Mouse (Mus musculus): ENCODE results near the gene Man1c1. TPM values are rescaled to one million over a fixed set of nuclear protein-coding genes. Genes with fewer than 3 reads are reported as not detected.

Man1c1 gene
- total RNA-seq, 2 experiments from 2014 or later = 32.0 to 37.7 TPM

DNA sequence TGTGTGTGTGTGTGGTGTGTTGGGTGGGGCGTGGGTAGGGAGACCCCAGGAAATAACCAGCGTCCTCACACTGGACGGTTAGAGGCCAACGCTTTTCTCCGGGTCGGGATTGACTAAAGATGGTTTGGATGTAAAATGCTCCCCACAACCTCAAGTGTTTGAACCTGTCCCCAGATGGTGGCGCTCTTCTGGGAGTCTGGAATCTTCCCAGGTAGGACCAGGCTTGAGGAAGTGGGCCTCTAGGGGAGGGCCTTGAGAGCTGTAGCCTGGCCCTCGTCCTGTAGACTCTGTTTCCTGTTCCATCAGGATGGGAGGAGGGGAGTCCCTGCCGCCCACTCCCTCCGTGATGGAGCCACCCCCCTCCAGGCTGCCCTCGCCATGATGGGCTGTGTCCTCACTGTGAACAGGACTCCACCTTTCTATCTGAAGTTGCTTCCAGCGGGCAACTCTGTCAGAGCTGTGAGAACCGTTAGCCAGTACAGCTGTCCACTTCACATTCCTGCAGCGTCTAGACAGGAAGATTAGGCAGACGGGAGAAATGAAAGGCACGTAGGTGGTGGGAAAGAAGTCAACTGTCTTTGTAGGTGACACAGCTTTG lies 91.9 kb downstream of the Man1c1 start:
- DNase-seq = peak; percentile 76
- intact Hi-C loops (cut with DNase I) = no loop called here

DNA sequence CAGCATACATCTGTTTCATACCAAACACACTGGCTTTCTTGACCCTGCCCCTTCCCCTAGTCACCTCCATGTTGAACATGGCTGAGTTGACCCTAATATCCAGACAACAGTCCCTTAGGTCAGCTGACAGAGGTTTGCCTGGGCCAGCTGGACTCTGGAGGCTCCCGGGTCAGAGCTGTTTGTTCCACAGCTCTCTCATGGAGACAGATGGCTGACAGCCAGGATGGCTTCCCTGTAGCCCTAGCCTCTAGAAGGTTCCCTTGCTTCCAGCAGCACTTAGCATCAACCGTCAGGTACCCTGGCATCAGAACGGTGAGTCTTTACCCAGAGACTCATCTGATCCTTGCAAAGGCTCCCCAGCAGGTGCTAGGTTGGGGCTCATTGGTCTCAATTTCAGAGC lies 93.5 kb downstream of the Man1c1 start:
- peak; percentile 60 to 73 for DNase-seq
- intact Hi-C loops (cut with DNase I) = no loop called here

DNA sequence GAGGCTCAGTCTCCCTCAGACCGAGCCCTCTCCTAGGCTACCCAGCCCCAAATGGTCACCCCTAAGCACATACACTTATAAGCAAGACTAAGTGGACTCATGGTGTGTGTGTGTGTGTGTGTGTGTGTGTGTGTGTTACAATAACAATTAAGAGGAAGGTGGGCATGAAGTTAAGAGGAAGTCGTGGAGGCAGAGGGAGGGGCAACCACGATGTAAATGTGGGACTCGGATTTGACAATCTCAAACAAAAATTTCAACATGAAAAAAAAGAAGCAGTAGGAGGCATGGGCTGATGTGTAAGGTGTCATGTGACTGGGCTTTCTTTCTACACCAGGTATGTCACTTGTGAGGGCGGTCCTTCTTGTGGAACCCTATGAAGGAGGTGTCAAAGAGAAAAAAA lies 96.4 kb downstream of the Man1c1 start:
- DNase-seq = no peak
- intact Hi-C loops (cut with DNase I) = no loop called here

DNA sequence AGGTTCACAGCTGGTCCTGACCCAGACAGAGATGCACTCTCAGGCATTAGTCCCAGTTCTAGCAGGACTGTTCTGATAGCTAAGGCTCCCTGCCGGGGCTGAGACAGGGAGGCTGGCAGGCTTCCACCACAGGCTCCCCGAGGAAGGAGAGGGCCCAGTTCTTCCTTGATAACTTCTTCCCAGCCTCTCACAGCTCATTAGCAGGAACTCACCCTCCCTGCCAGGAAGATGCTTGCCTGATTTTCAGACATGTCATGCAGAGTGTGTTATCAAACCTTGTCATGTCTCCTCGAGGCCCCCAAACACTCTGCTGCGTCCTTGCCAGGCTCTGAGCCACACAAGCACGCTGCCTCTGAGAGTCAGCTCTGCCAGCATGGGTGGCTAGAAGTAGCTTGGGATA lies 98.0 kb downstream of the Man1c1 start:
- peak; percentile 58 to 60 for DNase-seq
- intact Hi-C loops (cut with DNase I) = no loop called here

DNA sequence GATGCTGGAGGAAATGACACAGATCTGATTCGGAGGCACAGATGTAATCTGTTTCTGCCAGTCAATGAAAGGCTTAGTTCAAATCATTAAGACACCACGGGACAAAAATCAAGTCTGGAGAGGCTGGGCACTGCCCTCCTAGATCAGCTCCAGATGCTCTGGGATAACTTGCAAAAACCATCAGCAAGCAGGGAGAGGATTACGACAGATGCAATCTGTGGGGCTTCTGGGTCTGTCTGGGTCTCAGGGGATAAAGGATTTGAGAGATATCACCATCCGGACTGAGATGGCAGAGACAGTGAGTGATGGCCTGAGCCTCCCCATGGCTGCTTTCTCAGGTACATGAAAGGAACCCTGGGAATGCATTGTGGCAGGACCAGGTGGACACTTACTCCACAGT lies 99.6 kb downstream of the Man1c1 start:
- intact Hi-C loops (cut with DNase I) = no loop called here
- DNase-seq = no peak

DNA sequence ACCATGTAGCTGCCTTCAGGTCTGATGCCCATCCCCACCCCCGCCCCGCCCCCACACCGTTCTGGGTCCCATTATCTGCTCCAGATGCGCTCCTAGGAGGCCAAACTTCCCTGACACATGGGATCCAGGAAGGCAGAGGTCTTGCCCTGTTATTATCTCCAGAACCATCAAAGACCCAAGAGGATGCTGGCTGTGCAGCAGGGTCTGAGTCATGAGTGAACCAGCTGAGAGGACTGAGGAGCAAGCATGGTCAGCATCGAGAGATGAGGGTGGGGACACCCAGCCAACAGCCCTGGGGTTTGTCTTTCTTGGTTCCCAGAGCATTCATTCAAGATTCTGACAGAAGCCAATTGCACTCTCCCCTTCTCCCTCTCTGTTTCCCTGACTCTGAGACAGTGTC lies 100.5 kb downstream of the Man1c1 start:
- no peak for DNase-seq
- intact Hi-C loops (cut with DNase I) = no loop called here

DNA sequence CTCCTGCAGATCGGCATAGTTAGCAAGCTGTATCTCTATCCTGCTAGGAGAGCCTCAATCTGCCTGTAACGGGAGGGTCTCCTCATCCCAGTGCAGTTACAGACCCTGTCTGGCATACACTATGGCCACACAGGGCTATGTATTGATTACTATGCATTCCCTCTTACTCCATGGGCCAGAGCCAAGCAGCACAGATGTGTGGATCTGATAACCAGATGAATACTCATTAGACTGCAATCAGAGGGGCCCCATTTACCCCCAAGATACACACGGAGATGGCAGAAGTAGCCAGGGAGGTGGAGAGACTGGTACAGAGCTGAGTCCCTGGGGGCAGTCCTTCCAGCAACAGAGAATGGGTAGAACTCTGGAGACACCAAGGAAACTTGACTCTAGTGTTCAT lies 101.5 kb downstream of the Man1c1 start:
- intact Hi-C loops (cut with DNase I) = no loop called here
- no peak for DNase-seq

DNA sequence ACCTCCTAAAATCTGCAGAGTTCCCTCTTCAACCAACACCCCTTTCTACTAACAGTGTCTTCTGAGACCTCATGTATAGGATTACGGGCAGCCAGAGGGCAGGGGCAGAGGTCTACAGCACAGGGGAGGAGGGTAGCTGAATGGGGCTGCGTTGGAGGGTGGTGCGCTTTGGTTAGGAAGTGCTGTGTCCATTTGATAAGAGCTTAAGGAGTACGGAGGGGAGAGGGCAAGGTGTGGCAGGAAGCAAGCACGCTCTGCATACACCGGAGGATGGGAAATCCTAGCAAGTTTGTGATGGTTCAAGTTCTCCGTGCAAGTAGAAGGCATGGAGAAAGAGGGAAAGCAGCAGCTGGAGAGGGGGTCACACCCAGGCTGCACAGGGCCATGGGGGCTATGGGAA lies 102.1 kb downstream of the Man1c1 start:
- no peak for DNase-seq
- intact Hi-C loops (cut with DNase I) = no loop called here

DNA sequence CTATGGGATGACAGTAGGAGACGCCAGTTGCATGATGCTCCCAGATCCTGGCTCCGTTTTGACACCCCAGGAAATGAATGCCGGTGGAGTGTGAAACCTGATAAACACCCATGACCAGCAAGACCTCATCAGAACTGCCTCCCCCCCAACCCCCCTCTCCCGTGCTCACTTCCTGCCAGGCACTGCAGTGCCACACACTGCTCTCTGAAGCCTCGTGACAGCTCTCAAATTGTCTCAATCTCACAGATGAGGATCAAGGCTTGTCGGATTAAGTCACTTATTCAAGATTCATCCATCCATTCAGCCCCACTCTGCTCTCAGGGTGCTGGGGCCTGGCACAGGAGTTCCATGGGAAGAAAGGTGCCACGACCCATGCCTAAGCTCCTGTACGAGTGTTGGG lies 102.7 kb downstream of the Man1c1 start:
- no peak for DNase-seq
- intact Hi-C loops (cut with DNase I) = no loop called here

DNA sequence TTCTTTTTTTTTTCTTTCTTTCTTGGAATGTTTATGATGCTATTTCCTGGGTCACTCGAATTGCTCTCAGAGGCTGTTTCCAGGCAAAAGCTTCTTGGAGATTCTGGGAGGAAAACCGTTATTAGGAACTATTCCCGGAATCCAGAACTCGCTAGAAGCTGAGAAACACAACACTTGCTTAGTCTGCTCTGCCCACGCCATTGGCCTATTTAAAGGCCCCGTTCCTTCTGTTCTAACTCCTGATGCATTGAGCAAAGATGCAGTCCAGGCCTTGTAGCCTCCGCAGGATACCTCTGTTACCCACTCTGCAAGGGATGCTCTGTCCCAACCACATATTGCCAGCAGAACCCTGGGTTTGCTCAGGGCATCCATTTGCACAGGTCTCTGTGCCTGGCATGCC lies 103.3 kb downstream of the Man1c1 start:
- intact Hi-C loops (cut with DNase I) = no loop called here
- no peak for DNase-seq

DNA sequence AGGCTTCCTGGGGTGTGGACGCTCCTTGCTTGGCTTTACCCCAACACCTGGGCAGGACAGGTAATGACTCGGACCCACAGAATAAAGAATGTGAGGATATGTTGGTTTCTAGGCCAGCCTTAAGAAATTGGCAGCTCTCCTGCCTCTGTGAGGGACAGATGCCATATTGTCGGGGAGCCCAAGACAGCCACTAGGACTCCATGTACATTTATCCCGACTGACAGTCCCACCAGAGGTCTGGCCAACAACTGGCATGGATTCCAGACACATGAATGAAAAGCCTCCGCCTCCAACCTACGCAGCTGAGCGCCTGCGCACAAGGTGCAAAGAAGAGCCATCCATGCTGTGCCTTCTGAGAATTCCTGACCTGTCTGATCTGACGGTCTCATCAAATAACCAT lies 104.0 kb downstream of the Man1c1 start:
- intact Hi-C loops (cut with DNase I) = no loop called here
- DNase-seq = no peak

DNA sequence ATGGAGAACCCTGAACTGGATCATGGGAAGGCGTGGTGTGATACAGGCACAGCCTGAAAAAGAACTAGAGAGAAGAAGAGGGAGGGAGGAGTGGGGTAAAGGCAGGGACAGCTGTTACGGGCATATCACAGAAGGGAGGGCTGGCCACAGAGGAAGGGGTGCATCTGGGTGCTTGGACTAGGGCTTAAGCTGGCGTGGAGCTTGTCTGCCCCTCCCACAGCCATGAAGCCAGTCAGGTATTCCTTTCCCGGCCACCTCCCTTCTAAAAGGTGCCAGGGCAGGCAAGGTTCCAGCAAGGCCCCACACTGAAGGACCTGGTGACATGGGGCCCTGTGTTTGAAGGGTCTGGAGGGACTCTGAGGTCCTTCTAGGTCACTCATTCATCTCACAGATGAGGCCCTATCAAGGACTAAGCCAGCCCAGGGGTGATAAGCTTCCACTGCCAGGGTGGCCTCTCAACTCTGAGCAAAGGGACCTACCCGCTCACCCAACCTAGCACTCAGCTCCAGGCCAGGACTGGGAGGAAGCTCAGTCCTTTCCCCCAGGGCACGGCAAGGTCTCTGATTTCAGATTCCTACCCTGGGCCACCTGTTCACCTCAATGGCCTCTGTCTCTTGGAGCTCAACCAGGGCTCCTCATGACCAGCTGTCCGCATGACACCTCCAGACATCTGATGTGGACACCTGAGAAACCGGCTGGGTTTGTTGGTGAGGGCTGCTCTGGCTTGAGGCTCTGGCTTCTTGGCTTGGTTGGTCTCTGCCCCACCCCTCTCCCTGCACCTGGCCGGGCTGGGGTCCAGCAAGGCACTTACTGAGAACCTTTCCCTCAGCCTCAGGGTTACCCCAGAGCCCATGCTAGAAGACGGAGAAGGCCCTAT lies 107.0 kb downstream of the Man1c1 start:
- peak; percentile 54 to 56 for DNase-seq
- intact Hi-C loops (cut with DNase I) = no loop called here

DNA sequence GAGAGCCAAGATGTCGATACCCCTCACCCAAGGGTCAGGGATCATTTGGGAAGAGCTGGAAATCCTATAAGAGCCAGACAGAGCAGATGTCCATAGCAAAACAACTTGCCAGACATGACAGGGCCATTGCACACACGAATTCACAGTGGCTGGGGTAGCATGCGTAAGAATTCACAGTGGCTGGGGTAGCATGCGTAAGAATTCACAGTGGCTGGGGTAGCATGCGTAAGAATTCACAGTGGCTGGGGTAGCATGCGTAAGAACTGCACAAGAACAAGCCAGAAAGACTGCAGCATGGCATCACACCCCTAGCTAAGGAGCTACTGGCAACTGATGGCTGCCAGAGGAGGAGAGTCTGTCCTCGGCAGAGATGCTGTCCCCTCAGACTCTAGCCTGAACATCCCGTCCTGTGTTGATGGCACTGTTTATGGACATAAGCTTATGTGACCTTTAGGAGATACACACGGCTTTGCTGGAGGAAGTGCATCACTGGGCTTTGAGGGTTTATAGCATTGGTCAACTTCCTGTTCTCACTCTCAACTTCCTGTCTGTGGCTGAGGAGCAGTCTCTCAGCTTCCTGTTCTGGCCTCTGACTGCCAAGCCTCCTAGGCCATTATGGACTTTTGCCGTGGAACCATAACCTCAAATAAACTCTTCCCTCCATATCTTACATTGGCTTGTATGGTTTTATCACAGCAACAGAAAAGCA lies 109.2 kb downstream of the Man1c1 start:
- no peak for DNase-seq

DNA sequence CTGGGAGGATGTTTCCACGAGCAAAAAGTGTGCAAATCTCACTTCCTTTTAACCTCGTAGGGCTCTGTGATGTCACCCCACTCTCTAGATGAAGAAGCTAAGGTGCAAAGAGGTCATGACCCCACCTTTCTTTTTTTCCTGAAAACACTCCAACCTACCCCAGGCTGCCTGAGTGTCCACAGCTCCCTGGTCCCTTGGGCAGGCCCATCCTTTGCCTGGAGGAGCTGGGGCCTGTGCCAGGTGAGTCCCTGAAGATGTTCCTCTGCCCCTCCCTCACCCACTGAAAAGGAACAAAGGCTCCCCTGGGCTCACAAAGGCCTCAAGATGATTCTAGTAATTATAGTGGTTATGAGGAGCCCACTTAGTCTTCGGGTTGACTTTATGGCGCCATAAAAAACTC lies 111.6 kb downstream of the Man1c1 start:
- no peak for DNase-seq
- intact Hi-C loops (cut with DNase I) = no loop called here

More for the DNA sequence above, 109.2 kb downstream of the Man1c1 start:
- intact Hi-C loops (cut with DNase I) = no loop called here

DNA sequence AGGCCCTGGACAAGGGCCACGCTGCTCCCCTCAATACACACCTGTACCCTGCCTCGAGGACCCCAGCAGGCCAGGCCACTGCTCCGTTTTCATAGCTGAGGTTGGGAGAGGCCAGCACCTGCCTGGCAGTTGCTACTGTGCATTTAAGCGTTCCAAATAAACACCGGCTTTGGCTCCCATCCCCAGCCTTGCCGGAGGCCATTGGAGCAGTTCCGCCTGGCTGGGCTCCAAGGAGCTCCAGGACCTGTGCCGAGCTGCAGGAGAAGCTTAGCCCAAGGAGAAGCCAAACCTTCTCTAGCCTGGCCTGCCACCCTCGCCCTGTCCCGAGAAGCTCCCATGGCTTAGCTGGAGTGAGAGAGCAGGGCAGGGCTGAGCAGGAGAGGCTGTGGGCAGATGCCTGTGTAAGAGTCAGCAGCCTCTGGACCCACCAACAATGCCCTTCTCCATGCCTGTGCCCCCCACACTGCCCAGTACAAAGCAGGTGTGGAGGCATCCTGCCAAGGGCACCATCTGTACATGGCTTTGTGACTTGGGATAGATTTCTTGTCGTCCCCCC lies 112.5 kb downstream of the Man1c1 start:
- peak; percentile 90 to 92 for DNase-seq
- intact Hi-C loops (cut with DNase I) = loop anchor here (2.0 kb wide), 1 partner anchor 37 kb away; no protein-coding TSS in a partner anchor

DNA sequence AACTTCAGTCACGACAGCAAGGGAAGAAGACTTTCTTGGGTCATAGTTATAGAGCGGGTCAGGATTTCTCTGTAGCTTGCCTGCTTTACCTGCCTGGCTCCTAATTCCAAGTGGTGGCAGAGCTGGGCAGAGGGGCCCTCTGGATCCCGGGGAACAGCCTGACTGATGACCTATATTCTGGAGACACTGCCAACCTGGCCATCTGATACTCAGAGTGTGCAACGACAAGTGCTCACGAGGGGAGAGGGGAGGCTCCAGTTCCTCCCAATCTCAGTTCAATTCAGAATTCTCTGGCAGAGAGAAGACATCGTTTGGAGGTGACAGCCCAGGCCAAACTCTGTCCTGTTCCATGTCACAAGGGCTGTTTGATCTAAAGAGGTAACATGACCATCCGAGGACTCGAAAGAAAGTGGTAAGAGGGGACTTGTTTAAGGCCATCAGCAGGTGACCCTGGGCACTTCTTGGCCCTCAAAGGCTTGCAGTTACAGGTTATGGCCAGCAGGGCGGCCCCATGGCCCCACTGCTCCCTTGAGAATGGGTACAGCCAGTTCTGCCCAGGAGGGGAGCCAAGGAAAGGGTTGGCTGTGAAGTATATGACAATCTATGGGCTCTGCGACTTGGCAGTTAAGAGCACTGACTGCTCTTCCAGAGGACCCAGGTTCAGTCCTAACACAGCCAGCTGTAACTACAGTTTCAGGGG lies 113.7 kb downstream of the Man1c1 start:
- DNase-seq = peak; percentile 43 to 57
- intact Hi-C loops (cut with DNase I) = loop anchor here (2.0 kb wide), 1 partner anchor 38 kb away; no protein-coding TSS in a partner anchor

DNA sequence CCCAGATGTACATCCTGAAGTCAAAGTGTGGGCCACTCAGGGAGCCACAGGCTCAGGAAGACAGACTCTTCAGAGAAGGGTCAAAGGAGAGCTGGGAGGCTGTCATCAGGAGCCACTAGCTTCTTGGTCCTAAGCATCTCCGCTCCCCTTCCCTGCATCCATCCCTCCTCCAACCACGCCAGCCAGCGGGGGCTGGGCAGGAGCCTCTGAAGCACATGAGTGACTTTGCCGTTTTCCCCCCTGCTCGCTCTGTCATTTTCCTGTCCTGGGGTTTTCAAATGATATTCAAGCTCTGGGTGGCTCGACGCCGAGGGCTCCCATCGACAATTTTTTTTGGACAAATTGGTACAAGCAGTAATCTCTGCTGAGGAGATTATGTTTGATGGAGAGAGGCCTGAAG lies 114.3 kb downstream of the Man1c1 start:
- intact Hi-C loops (cut with DNase I) = loop anchor here (2.0 kb wide), 1 partner anchor 39 kb away; no protein-coding TSS in a partner anchor
- DNase-seq = no peak

DNA sequence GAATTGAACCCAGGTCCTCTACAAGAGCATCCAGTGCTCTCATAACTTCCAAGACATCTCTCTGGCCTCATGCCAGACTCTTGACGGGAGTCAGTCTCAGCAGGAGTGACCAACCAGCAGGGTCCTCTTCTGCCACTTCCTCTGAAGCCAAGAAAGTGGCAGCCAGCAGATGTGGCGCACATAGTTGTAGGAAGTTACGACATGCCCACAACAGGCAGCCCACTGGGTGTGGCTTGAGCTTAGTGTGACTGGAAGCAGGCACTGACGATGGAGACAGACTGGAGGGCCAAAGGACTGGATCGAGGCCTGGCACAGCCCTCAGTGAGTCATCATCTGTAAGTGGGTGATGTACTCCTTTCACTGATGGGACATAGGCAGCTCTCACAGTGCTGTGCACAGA lies 115.1 kb downstream of the Man1c1 start:
- intact Hi-C loops (cut with DNase I) = no loop called here
- DNase-seq = no peak

DNA sequence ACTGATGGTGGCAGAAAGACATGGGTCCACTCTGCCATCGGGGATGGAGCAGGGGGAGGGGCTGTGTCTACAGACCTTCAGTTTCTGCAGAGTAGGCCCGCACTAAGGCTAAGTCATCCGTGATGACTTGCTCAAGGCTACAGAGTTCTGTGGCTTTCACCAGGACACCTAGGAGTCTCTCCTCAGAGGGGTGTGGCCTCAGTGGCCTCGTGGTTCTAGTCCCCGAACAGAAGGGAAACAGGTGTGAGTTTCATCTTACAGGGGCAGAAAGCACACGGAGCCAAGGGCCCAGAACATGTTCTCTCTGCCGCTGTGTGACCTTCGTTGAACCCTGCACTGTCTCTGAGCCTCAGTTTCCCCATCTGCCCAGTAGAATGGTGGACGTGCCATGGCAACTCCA lies 115.8 kb downstream of the Man1c1 start:
- intact Hi-C loops (cut with DNase I) = no loop called here
- no peak for DNase-seq

DNA sequence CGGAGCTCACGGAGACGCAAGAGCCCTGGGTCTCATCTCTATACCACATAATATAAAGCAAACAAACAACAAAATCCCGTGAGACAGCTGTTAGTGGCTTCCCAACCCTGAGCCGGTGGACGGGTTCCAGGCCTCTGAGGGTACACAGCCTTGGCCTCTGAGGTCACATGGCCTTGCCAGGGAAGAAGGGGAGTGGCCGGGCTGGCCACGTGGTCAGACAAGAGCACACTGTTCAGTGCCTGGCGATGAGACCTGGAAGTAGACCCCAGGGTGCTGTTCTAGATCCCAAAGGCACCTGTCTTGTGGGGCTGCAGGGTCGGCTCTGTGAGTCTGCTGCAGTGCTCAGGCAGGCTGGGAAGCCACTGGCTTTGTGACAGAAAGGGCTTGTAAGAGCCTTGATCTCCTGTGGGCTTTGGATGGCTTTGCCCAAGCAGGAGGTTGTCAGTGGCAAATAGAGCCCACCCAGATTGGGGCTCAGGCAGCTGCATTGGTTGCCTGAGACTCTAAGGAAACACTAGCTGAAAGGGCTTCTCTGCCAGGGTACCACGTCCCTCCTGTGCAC lies 116.4 kb downstream of the Man1c1 start:
- intact Hi-C loops (cut with DNase I) = no loop called here
- DNase-seq = no peak

All from heart, postnatal 10 days (tissue).